Mouse (Mus musculus): ENCODE data around the gene Plekhg3. TPM values are rescaled to one million over a fixed set of nuclear protein-coding genes. Genes with fewer than 3 reads are reported as not detected.

Plekhg3 gene
- polyA plus RNA-seq, 1 experiment from 2014 or later, result 6.5 TPM

DNA sequence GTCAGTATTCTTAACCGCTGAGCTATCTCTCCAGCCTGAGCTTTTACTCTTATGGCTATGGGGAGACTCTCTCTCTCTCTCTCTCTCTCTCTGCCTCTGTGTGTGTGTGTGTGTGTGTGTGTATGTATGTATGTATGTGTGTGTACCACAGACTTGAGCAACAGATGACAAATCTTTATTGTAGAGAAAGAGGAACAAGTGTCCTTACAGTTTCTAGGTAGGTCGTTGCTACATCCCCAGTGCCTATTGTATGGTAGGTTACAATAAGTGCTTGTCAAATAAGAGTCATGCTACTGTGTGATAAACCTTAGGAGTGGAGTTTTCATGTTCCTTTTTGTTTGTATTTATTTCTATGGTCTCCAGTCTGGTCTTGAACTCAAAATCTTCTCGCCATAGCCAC, 9.5 kb downstream of the Plekhg3 start:
- Histone ChIP-seq H3K4me2 (no peak overlapping the region), H3K9ac (no peak overlapping the region), H3K9me3 (no peaks in the 10 kb centered on the region), H3K4me3 (no peak overlapping the region), H3K27ac (no peak overlapping the region), H3K27me3 (peaks cover 11% of the 10 kb centered on the region), H3K4me1 (peaks cover 21% of the 10 kb centered on the region), H3K36me3 (no peaks in the 10 kb centered on the region)
- 86% methylated on average over 3 of the region's 3 CpGs for WGBS
- no peak for ATAC-seq (ENCODE audit: insufficient number of reproducible peaks, insufficient read depth, low FRiP score, low TSS enrichment, low read depth)

DNA sequence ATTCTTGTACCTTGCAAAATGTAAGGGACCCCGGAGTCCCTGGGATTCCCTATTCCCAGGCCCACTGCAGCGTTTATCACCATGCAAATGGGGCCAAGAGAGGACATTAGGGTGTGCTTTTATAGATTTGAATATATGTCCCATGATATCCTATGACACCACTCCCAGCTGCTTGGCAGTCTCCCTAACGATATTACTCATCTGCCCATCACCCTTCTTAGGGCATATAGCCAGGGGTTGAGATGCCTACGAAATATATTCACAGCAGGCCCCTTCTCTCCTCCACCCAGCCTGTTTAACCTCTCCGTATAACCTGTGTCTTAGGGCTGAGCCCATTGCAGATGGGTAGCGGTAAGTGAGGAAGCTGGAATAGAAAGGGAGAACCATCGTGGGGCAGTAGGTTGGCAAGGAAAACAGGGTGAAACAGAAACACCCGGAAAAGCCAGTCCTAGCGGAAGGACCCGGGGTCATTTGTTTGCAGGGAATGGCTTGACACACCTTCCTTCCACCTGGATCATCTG, 10.1 kb downstream of the Plekhg3 start:
- H3K9ac ChIP-seq, result no peak overlapping the region; the same call in 1 of the 2 replicates
- 76% methylated on average over 10 of the region's 10 CpGs for WGBS
- H3K4me2 ChIP-seq, result no peak overlapping the region
- H3K27ac ChIP-seq, result no peak overlapping the region
- ATAC-seq (ENCODE audit: insufficient number of reproducible peaks, insufficient read depth, low FRiP score, low TSS enrichment, low read depth), result no peak
- H3K9me3 ChIP-seq, result no peaks in the 10 kb centered on the region
- H3K4me3 ChIP-seq, result no peak overlapping the region
- H3K4me1 ChIP-seq, result peaks cover 18% of the 10 kb centered on the region
- peaks cover 11% of the 10 kb centered on the region for H3K27me3 ChIP-seq
- no peaks in the 10 kb centered on the region for H3K36me3 ChIP-seq

GRCm38 (mm10) chr12:76541475-76541874, 10.8 kb downstream of the Plekhg3 start:
- peak overlapping the region; percentile 68 for H3K27ac ChIP-seq
- peaks cover 17% of the 10 kb centered on the region for H3K27me3 ChIP-seq
- no peaks in the 10 kb centered on the region for H3K36me3 ChIP-seq
- peak overlapping the region; percentile 22 for H3K4me2 ChIP-seq
- peaks cover 21% of the 10 kb centered on the region for H3K4me1 ChIP-seq
- H3K9ac ChIP-seq, result no peak overlapping the region
- ATAC-seq (ENCODE audit: insufficient number of reproducible peaks, insufficient read depth, low FRiP score, low TSS enrichment, low read depth), result no peak
- no peak overlapping the region for H3K4me3 ChIP-seq
- WGBS, result 25% methylated on average over 8 of the region's 8 CpGs
- H3K9me3 ChIP-seq, result no peaks in the 10 kb centered on the region

GRCm38 (mm10) chr12:76541879-76542278, 11.2 kb downstream of the Plekhg3 start:
- H3K4me1 ChIP-seq, result peaks cover 25% of the 10 kb centered on the region
- 62% methylated on average over 6 of the region's 6 CpGs for WGBS
- peak overlapping the region; percentile 22 for H3K4me2 ChIP-seq
- H3K9me3 ChIP-seq, result no peaks in the 10 kb centered on the region
- H3K27ac ChIP-seq, result peak overlapping the region; percentile 68; the same call in 1 of the 2 replicates
- ATAC-seq (ENCODE audit: insufficient number of reproducible peaks, insufficient read depth, low FRiP score, low TSS enrichment, low read depth), result no peak
- H3K9ac ChIP-seq, result no peak overlapping the region
- no peaks in the 10 kb centered on the region for H3K36me3 ChIP-seq
- H3K4me3 ChIP-seq, result no peak overlapping the region
- peaks cover 21% of the 10 kb centered on the region for H3K27me3 ChIP-seq

DNA sequence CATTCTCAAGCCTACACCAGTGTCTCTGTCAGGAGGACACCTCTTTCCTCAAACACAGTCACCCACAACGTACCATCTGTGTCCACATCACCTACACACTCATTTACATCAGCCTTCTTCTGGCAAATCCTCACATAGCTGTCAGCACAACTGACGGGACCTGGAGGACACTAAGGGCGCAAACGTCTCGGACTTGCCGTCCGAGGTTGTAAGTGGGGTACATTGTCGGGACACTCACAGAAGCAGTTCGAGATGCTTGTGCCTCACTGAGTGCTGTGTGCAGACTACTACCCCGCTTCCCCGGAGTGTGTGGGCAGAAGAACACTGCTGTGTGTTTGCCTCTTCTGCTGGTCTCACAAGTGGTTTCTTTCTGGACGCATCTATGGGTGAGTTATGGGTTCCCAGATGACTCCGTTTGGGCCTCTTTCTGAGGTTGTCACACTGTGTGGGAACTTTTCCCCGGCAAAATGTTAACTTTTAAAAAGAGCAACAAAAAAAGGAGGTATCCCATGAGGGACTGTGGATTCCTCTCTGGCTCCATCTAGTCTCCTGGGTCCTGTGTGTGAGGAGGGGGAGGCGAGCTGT, 15.2 kb downstream of the Plekhg3 start:
- no peak overlapping the region for H3K4me3 ChIP-seq
- 40% methylated on average over 15 of the region's 15 CpGs for WGBS
- peaks cover 45% of the 10 kb centered on the region for H3K4me1 ChIP-seq
- H3K4me2 ChIP-seq, result peak overlapping the region; percentile 57
- peaks cover 42% of the 10 kb centered on the region for H3K27me3 ChIP-seq
- no peak overlapping the region for H3K27ac ChIP-seq
- no peaks in the 10 kb centered on the region for H3K36me3 ChIP-seq
- ATAC-seq (ENCODE audit: insufficient number of reproducible peaks, insufficient read depth, low FRiP score, low TSS enrichment, low read depth), result no peak
- no peaks in the 10 kb centered on the region for H3K9me3 ChIP-seq
- H3K9ac ChIP-seq, result no peak overlapping the region

- H3K9ac ChIP-seq, result peak overlapping the region; percentile 58
- H3K9me3 ChIP-seq, result no peaks in the 10 kb centered on the region
- peak overlapping the region; percentile 57 for H3K4me2 ChIP-seq
- no peak for ATAC-seq (ENCODE audit: insufficient number of reproducible peaks, insufficient read depth, low FRiP score, low TSS enrichment, low read depth)
- peak overlapping the region; percentile 32 for H3K4me3 ChIP-seq
- WGBS, result 6% methylated on average over 28 of the region's 28 CpGs
- peaks cover 42% of the 10 kb centered on the region for H3K27me3 ChIP-seq
- peak overlapping the region; percentile 87 for H3K27ac ChIP-seq
- H3K36me3 ChIP-seq, result no peaks in the 10 kb centered on the region
- peaks cover 39% of the 10 kb centered on the region for H3K4me1 ChIP-seq
Measured at GRCm38 (mm10) chr12:76546383-76547276, 15.9 kb downstream of the Plekhg3 start.

- Histone ChIP-seq H3K9ac (peak overlapping the region; percentile 58), H3K27ac (peak overlapping the region; percentile 87), H3K9me3 (no peaks in the 10 kb centered on the region), H3K4me1 (peaks cover 40% of the 10 kb centered on the region), H3K4me3 (peak overlapping the region; percentile 32), H3K4me2 (peak overlapping the region; percentile 57), H3K36me3 (no peaks in the 10 kb centered on the region), H3K27me3 (peaks cover 42% of the 10 kb centered on the region)
- ATAC-seq (ENCODE audit: insufficient number of reproducible peaks, insufficient read depth, low FRiP score, low TSS enrichment, low read depth), result peak; percentile 76
- 19% methylated on average over 13 of the region's 13 CpGs for WGBS
Measured at GRCm38 (mm10) chr12:76547409-76548081, 16.9 kb downstream of the Plekhg3 start.

DNA sequence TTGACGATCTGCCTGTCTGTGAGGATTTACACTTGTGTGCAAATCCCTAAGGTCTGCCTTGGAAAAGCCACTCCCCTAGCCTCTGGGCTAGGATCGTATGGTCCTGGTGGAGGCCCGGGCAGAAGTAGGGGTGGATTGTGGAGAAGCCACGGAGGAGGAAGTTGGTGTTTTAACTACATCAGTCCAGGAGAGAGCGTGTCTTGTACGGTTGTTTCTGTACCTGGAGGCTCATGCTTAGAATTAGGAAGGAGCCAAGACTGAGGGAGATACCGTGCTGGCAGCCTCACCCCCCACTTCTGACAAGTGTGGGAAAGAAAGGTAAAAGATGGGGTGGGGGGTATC, 17.4 kb downstream of the Plekhg3 start:
- peak overlapping the region; percentile 87 for H3K27ac ChIP-seq
- peaks cover 40% of the 10 kb centered on the region for H3K4me1 ChIP-seq
- H3K4me2 ChIP-seq, result peak overlapping the region; percentile 57
- no peak overlapping the region for H3K9ac ChIP-seq
- no peak overlapping the region for H3K4me3 ChIP-seq
- H3K9me3 ChIP-seq, result no peaks in the 10 kb centered on the region
- 13% methylated on average over 7 of the region's 7 CpGs for WGBS
- peaks cover 42% of the 10 kb centered on the region for H3K27me3 ChIP-seq
- no peak; the same call in 1 of the 2 replicates for ATAC-seq (ENCODE audit: insufficient number of reproducible peaks, insufficient read depth, low FRiP score, low TSS enrichment, low read depth)
- no peaks in the 10 kb centered on the region for H3K36me3 ChIP-seq

- H3K27me3 ChIP-seq, result peaks cover 42% of the 10 kb centered on the region
- H3K9me3 ChIP-seq, result no peaks in the 10 kb centered on the region
- 65% methylated on average over 3 of the region's 3 CpGs for WGBS
- H3K4me3 ChIP-seq, result no peak overlapping the region
- no peak for ATAC-seq (ENCODE audit: insufficient number of reproducible peaks, insufficient read depth, low FRiP score, low TSS enrichment, low read depth)
- H3K4me2 ChIP-seq, result no peak overlapping the region
- peak overlapping the region; percentile 22; the same call in 1 of the 2 replicates for H3K27ac ChIP-seq
- no peaks in the 10 kb centered on the region for H3K36me3 ChIP-seq
- H3K4me1 ChIP-seq, result peaks cover 48% of the 10 kb centered on the region
- no peak overlapping the region for H3K9ac ChIP-seq
Measured at GRCm38 (mm10) chr12:76549203-76549602, 18.5 kb downstream of the Plekhg3 start.

- Histone ChIP-seq H3K27me3 (peaks cover 17% of the 10 kb centered on the region), H3K9me3 (no peaks in the 10 kb centered on the region), H3K4me1 (peaks cover 48% of the 10 kb centered on the region), H3K27ac (no peak overlapping the region), H3K4me3 (no peak overlapping the region), H3K9ac (no peak overlapping the region), H3K4me2 (no peak overlapping the region), H3K36me3 (no peaks in the 10 kb centered on the region)
- 60% methylated on average over 8 of the region's 8 CpGs for WGBS
- ATAC-seq (ENCODE audit: insufficient number of reproducible peaks, insufficient read depth, low FRiP score, low TSS enrichment, low read depth), result no peak
Measured at GRCm38 (mm10) chr12:76552321-76552720, 21.6 kb downstream of the Plekhg3 start.

GRCm38 (mm10) chr12:76552958-76553357, 22.3 kb downstream of the Plekhg3 start:
- Histone ChIP-seq H3K9ac (no peak overlapping the region), H3K4me3 (no peak overlapping the region), H3K4me1 (peaks cover 41% of the 10 kb centered on the region), H3K9me3 (no peaks in the 10 kb centered on the region), H3K27ac (no peak overlapping the region), H3K4me2 (no peak overlapping the region), H3K36me3 (no peaks in the 10 kb centered on the region), H3K27me3 (peaks cover 11% of the 10 kb centered on the region)
- ATAC-seq (ENCODE audit: insufficient number of reproducible peaks, insufficient read depth, low FRiP score, low TSS enrichment, low read depth), result no peak
- WGBS, result 86% methylated on average over 4 of the region's 4 CpGs

All from embryonic facial prominence, embryonic 13.5 days (tissue).